Mouse (Mus musculus): ENCODE results near the gene Gm19668. TPM values are rescaled to one million over a fixed set of nuclear protein-coding genes. Genes with fewer than 3 reads are reported as not detected.
"Not testable (repeated sequence)": the region's sequence is repeated elsewhere in the genome, so short reads cannot be mapped to it uniquely, and the experiment has no call there.

The Gm19668 gene
- total and polyA plus RNA-seq, 2 experiments, result not detected

GRCm38 (mm10) chr10:77776844-77777243, 22.1 kb downstream of the Gm19668 start, which contains the start of gene Gm7138:
TSS of gene Gm7138 (minus strand) at chr10:77776944.
- H3K79me2 ChIP-seq (ENCODE audit: control insufficient read depth, insufficient read depth, low read length); H3K36me3 ChIP-seq (ENCODE audit: control insufficient read depth, insufficient read depth, low read length); H3K4me1 ChIP-seq (ENCODE audit: control insufficient read depth, insufficient read depth, low read length); H3K27ac ChIP-seq (replicated peaks; ENCODE audit: insufficient read depth, low read depth, low read length); H3K9ac ChIP-seq (ENCODE audit: low read depth, low read length); H3K27me3 ChIP-seq (ENCODE audit: control insufficient read depth, insufficient read depth, low read length); DNase-seq (ENCODE audit: extremely low read depth, low read depth, low spot score); H3K4me3 ChIP-seq (ENCODE audit: insufficient read depth, low read depth, low read length): not testable (repeated sequence)
- WGBS, result 80% methylated on average over 1 of the region's 1 CpGs

GRCm38 (mm10) chr10:77772142-77772541, 26.8 kb downstream of the Gm19668 start:
- not testable (repeated sequence) for H3K36me3 ChIP-seq (ENCODE audit: control insufficient read depth, insufficient read depth, low read length); H3K4me1 ChIP-seq (ENCODE audit: control insufficient read depth, insufficient read depth, low read length); H3K9ac ChIP-seq (ENCODE audit: low read depth, low read length); DNase-seq (ENCODE audit: extremely low read depth, low read depth, low spot score); H3K79me2 ChIP-seq (ENCODE audit: control insufficient read depth, insufficient read depth, low read length); H3K27ac ChIP-seq (replicated peaks; ENCODE audit: insufficient read depth, low read depth, low read length); H3K4me3 ChIP-seq (ENCODE audit: insufficient read depth, low read depth, low read length); H3K27me3 ChIP-seq (ENCODE audit: control insufficient read depth, insufficient read depth, low read length)
- 62% methylated on average over 3 of the region's 3 CpGs for WGBS

GRCm38 (mm10) chr10:77771225-77771624, 27.7 kb downstream of the Gm19668 start, which contains the start of gene Gm3238:
TSS of gene Gm3238 (minus strand) at chr10:77771325.
- H3K27ac ChIP-seq (replicated peaks; ENCODE audit: insufficient read depth, low read depth, low read length); H3K36me3 ChIP-seq (ENCODE audit: control insufficient read depth, insufficient read depth, low read length); H3K27me3 ChIP-seq (ENCODE audit: control insufficient read depth, insufficient read depth, low read length); H3K4me3 ChIP-seq (ENCODE audit: insufficient read depth, low read depth, low read length); H3K9ac ChIP-seq (ENCODE audit: low read depth, low read length); DNase-seq (ENCODE audit: extremely low read depth, low read depth, low spot score); H3K4me1 ChIP-seq (ENCODE audit: control insufficient read depth, insufficient read depth, low read length); H3K79me2 ChIP-seq (ENCODE audit: control insufficient read depth, insufficient read depth, low read length): not testable (repeated sequence)
- 50% methylated on average over 1 of the region's 1 CpGs for WGBS

GRCm38 (mm10) chr10:77769727-77770126, 29.2 kb downstream of the Gm19668 start:
- TF ChIP-seq POLR2A (IDR thresholded peaks at IDR 0.05; ENCODE audit: extremely low read depth, insufficient read depth, low read length) (no peak), CTCF (IDR thresholded peaks at IDR 0.05; ENCODE audit: low read depth, low read length) (no peak)

DNA sequence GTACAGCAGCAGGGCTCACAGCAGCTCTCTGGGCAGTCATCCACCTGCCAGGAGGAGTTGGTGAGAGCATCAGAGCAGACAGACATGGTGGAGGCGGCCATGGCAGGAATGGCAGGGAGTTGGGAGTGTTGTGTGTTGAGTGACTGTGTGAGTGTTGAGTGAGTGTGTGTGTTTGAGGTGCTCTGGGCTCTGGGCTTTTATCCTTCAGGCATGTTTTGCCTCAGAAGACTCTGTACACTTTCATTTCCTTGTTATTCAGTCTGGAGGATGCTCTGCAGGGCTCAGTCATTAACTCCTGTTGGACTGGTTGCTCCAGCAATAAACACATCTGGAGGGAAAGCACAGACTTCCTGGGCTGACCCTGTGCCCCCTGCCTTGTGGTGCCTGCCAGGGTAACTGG, 39.4 kb downstream of the Gm19668 start, which contains the start of gene Gm3233:
Gene Gm3233, minus strand, starts transcription at position 101 of the 400 bp plus-strand sequence.
- H3K79me2 ChIP-seq (ENCODE audit: control insufficient read depth, insufficient read depth, low read length); H3K9ac ChIP-seq (ENCODE audit: low read depth, low read length); DNase-seq (ENCODE audit: extremely low read depth, low read depth, low spot score); H3K36me3 ChIP-seq (ENCODE audit: control insufficient read depth, insufficient read depth, low read length); H3K4me3 ChIP-seq (ENCODE audit: insufficient read depth, low read depth, low read length); H3K27me3 ChIP-seq (ENCODE audit: control insufficient read depth, insufficient read depth, low read length); H3K27ac ChIP-seq (replicated peaks; ENCODE audit: insufficient read depth, low read depth, low read length); H3K4me1 ChIP-seq (ENCODE audit: control insufficient read depth, insufficient read depth, low read length): not testable (repeated sequence)
- WGBS, result 60% methylated on average over 1 of the region's 1 CpGs

More at GRCm38 (mm10) chr10:77769727-77770126, 29.2 kb downstream of the Gm19668 start:
- 73% methylated on average over 1 of the region's 1 CpGs for WGBS
- Histone ChIP-seq H3K79me2 (ENCODE audit: control insufficient read depth, insufficient read depth, low read length) (no peaks in the 10 kb centered on the region), H3K4me3 (ENCODE audit: insufficient read depth, low read depth, low read length) (no peak overlapping the region), H3K4me1 (ENCODE audit: control insufficient read depth, insufficient read depth, low read length) (no peaks in the 10 kb centered on the region), H3K36me3 (ENCODE audit: control insufficient read depth, insufficient read depth, low read length) (no peaks in the 10 kb centered on the region), H3K27ac (replicated peaks; ENCODE audit: insufficient read depth, low read depth, low read length) (no peak overlapping the region), H3K27me3 (ENCODE audit: control insufficient read depth, insufficient read depth, low read length) (0 out of 2 replicates have a peak, but pooled peaks cover 3% of the 10 kb centered on the region), H3K9ac (ENCODE audit: low read depth, low read length) (no peak overlapping the region)
- no peak for DNase-seq (ENCODE audit: extremely low read depth, low read depth, low spot score)

DNA sequence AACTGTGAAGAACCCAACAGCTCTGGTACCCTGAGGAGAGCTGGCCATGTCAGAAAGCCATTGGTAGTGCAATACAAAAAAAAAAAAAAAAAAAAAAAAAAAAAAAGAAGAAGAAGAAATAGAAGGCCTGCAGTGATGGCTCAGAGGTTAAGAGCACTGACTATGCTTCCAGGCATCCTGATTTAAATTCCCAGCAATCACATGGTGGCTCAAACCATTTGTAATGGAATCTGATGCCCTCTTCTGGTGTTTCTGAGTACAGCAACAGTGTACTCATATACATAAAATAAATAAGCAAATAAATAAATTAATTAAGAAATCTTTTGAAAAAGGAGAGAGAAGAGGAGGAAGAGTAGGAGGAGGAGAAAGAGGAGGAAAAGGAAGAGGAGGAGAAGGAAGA, 45.5 kb downstream of the Gm19668 start:
- H3K36me3 ChIP-seq (ENCODE audit: control insufficient read depth, insufficient read depth, low read length), result no peaks in the 10 kb centered on the region
- peak; percentile 8 for DNase-seq (ENCODE audit: extremely low read depth, low read depth, low spot score)
- no peak overlapping the region for H3K9ac ChIP-seq (ENCODE audit: low read depth, low read length)
- H3K4me3 ChIP-seq (ENCODE audit: insufficient read depth, low read depth, low read length), result no peak overlapping the region
- 0 out of 2 replicates have a peak, but pooled peaks cover 3% of the 10 kb centered on the region for H3K27me3 ChIP-seq (ENCODE audit: control insufficient read depth, insufficient read depth, low read length)
- no peaks in the 10 kb centered on the region for H3K4me1 ChIP-seq (ENCODE audit: control insufficient read depth, insufficient read depth, low read length)
- H3K79me2 ChIP-seq (ENCODE audit: control insufficient read depth, insufficient read depth, low read length), result no peaks in the 10 kb centered on the region
- H3K27ac ChIP-seq (replicated peaks; ENCODE audit: insufficient read depth, low read depth, low read length), result no peak overlapping the region
- no peak for TF ChIP-seq CTCF (IDR thresholded peaks at IDR 0.05; ENCODE audit: low read depth, low read length)
- no peak for TF ChIP-seq POLR2A (IDR thresholded peaks at IDR 0.05; ENCODE audit: extremely low read depth, insufficient read depth, low read length)

Measured in liver, adult 2 months (tissue).